Mouse (Mus musculus) thymus, postnatal 4 days (tissue): ENCODE measurements around the gene Plcl2.
A peak's percentile ranks its signal among the peaks of the same experiment; 100 is the strongest.
"Not testable (repeated sequence)": the region's sequence is repeated elsewhere in the genome, so short reads cannot be mapped to it uniquely, and the experiment has no call there.

Experiments
- DNase-seq: peaks from one replicate; pipeline ENCODE4 v3.0.0; 2021

Gene Plcl2

GRCm38 (mm10) chr17:50500806-50501205 lies 8.4 kb upstream of the Plcl2 start:
- DNase-seq: no peak

DNA sequence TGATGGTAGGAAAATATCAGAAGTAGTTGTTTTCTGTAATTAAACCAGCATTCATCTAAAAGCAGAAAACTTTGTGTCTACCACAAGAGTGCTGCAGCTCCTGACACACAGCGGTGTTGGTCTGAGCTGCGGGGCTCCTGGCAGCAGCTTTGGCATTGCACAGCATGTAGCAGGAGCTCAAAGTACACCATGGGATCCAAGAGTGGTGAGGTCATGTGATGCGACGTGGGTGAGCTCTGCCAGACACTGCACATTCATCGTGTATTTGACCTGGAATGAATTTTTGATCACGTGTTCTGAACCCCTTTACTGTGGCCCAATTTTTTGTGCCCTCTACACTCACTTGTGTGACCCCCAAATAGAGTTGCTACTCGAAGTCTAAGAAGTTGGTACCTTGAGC lies 6.1 kb upstream of the Plcl2 start:
- DNase-seq: no peak

DNA sequence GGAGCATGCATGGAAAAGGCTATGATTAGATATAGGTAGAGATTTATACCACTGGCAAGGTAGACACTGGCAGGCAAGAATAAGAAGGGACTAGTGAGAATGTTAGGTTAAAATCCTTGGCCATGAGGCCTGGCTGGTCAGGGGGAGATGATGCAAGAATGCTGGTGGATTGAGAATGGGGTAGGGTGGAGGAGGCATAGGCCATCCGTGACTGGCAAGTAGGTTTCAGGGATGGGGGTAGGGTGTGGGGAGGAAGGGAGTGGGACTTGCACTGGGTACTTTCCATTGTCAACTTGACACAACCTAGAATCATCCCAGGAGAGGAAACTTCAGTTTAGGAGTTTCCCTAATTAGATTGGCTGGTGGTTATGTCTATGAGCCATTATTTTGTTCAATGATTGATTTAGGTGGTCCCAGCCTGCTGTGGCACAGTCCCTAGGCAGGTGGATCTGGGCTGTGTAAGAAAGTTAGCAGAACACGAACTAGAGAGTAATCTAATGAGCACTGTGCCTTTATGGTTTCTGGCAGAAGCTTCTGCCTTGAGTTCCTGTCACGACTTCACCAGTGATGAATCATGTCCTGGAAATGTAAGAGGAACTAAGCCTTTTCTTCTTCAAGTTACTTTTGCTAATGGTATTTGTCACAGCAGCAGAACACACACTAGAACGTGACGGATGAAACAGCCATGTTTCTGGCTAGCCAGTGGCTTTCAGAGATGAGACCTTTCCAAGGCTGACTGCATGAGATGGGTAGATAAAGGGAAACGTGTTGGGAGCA lies 4.9 kb upstream of the Plcl2 start:
- DNase-seq: no peak

DNA sequence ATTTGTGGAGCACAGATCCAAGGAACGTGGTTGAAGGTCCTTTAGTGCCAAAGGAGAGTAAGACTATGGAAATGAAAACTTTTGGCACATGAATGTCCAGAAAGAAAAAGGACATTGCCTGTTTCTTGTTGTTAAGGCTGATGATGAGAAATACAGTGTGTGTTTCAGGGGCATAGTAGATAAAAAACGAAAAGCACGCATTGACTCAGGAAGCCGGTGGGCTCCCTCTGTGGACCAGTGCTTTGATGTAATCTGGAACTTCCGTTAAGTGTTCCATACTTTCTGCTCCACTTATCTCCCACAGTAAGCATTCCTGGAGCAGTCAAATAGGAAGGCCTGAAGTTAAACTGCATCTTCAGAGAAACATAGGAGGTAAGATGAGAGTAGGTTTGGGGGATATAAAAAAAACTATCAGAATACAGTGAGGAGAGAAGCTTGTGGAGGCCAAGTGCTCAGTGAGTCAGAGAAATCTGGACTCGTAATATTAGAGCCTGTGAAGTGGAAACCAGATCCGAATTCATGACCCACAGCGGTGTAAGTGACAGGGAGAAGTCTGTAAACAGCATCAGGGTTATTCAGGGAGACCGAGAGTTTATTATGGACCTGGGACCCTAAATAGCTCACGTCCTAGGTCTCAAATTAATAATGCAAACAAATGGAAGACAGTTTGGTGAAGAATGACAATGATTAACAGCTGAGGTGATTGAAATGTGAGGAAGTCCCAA lies 3.1 kb upstream of the Plcl2 start:
- DNase-seq: no peak

DNA sequence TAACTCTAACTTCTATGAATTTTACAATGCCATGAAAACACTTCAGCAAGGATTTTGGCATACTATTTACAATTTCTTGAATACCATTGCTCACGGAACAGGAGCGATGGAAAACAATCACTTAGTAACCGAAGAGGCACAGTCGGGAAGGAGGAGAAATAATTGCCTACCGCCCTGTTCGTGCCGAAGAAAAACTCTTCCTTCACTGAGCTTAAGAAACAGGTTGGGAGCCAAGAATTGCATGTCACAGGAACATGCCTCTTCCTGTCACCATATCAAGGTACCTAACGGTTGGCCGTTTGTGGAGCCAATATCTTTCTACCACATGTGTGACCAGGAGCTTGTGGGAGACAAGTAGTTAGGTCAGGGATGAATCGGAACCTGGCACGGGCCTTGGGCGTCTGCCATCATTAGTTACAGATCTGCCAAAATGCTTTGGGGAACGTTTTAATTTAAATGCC lies 2.3 kb upstream of the Plcl2 start:
- DNase-seq: no peak

- DNase-seq: no peak
Measured at GRCm38 (mm10) chr17:50508055-50508774, 988 bp upstream of the Plcl2 start.

DNA sequence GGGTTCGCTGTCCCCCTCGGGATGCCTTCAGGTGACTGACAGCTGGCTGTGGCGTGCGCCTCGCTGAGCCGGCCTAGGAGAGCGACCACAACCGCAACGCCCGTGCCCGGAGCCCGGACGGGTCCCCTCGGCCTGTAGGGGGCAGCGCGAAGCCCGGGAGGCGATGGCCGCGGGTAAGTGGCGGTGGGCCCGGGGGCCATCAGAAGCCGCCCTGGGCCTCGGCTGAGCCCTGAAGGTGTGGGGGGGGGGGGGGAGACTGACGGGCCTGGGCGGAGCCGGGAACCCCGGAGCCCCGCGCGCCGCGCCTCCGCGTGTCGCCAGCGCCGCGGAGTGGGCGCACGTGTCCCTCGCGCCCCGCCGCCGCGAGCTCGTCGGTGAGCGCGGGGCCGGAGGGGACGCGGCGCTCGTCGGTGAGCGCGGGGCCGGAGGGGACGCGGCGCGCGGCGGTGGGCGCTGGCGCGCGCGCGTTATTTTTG lies 390 bp upstream of the Plcl2 start:
- peak; percentile 82 for DNase-seq

GRCm38 (mm10) chr17:50510279-50510678 lies 1.1 kb downstream of the Plcl2 start:
- DNase-seq: no peak

DNA sequence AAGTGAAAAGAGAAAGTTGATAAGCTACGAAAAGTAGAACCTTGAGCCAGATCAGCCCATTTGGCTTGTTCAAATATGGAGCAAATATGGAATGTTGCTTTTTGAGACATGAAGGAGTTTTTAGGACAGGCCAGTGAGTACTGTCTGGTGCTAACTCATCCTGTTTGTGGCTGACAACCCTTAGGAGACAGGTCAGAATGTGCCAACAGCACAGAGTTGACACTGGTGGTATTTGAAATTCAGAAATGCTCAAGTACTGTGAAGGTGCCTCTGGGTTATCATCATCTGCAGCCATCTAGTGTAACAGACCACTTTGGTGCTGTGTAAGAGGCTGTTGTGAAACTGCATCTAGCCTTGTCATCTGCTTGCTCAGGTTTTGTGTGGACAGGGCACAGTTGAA lies 1.5 kb downstream of the Plcl2 start:
- DNase-seq: no peak

GRCm38 (mm10) chr17:50512222-50512621 lies 3.0 kb downstream of the Plcl2 start:
- DNase-seq: no peak

GRCm38 (mm10) chr17:50512841-50513240 lies 3.6 kb downstream of the Plcl2 start:
- no peak for DNase-seq

GRCm38 (mm10) chr17:50513376-50513775 lies 4.2 kb downstream of the Plcl2 start:
- DNase-seq: no peak

GRCm38 (mm10) chr17:50514012-50514411 lies 4.8 kb downstream of the Plcl2 start:
- DNase-seq: no peak

GRCm38 (mm10) chr17:50515926-50516325 lies 6.7 kb downstream of the Plcl2 start:
- DNase-seq: no peak

DNA sequence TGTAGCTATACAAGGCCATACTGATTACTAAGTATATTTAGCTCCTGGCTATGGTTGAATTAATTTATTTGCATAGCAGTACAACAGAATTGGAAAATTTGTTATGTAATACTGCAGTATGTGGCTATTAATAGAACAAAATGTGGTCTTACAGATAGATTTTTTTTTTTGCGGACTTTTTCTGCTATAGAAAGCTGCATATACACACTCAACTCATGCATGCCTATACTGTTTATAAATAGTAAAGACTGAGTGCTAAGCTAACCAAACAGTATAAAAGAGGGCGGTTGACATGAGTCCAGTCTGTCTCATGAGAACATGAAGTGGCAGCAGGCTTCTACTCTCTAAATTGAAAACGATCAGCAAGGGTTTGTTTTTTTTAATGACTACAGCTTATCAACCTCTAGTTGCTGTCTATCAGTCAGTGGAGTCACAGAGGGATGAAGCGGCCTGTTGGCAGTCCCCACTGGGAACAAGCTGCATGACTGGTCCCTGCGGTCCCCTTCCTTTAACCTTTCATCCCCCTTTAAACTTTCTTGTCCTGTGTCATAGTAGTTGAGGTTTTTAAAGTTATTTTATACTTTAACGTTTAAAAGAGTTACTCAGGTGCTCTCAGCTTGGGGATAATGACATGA lies 8.7 kb downstream of the Plcl2 start:
- DNase-seq: no peak

DNA sequence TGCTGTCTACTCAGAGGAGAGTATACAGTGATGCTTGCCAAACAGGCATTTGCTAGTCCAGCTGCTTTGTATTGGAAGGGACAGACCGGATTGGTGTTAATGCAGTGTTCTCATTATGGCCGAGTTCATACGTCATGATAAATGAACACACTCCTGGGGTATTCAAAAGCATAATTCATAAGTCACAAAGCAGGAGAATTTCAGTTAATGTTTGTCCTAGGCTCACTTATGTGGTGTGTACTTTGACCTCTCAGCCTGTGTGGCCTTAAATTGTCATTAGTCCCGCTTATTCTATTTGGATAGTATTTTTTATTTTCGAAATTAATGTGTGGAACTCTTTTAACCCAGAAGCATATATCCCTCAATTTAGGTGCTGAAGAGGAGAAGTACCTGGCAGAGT lies 10.4 kb downstream of the Plcl2 start:
- DNase-seq: no peak

GRCm38 (mm10) chr17:50522473-50523083 lies 13.4 kb downstream of the Plcl2 start:
- DNase-seq: no peak

- DNase-seq: peak; percentile 38
Measured at GRCm38 (mm10) chr17:50524970-50525369, 15.8 kb downstream of the Plcl2 start.

DNA sequence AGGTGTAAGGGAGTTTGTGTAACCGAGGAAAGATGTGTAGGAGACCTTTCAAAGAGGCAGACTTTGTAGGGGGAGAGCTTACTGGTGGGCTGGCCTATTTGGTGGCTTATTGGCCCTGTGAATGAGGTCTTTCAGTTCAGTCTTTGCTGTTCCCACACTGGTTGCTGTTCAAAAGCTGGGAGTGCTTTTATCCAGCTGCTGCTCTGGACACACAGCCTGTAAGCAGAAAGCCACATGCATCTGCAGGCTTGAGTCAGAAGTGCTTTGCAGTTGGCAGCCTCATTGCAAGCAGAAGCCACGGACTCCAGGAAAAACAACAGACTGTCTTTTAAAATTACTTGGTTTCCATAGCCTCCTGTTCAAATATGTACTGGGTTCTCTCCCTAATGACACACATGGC lies 16.6 kb downstream of the Plcl2 start:
- DNase-seq: no peak

DNA sequence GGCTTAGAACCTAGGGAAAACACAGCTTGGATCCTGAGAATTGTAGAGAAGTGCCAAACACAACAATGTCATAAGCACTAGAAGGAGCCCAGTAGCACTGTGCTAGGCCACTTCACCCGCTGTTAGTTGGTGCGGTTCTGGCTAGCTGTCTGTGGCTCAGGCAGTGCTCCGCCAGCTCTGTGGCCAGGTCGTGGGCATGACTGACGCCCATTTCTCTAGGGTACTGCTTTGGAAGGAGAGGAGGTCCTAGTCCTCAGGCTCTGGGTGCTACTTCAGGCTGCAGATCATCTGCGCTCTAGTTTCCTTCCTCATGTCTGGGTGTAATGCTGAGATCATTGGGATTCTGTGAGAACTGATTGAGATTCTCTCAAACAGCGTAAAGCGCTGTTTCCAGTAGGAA lies 20.9 kb downstream of the Plcl2 start:
- DNase-seq: no peak

DNA sequence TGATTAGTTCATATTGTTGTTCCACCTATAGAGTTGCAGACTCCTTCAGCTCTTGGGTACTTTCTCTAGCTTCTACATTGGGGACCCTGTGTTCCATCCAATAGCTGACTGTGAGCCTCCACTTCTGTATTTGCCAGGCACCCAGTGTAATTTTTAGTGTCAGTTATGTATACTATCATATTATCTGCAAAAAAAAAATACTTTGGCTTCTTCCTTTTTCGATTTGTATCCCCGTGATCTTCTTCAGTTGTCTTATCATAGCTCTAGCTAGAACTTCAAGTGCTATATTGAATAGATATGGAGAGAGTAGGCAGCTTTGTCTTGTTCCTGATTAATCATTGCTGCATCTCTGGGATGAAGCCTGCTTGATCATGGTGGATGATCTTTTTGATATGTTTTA lies 25.7 kb downstream of the Plcl2 start:
- not testable (repeated sequence) for DNase-seq

DNA sequence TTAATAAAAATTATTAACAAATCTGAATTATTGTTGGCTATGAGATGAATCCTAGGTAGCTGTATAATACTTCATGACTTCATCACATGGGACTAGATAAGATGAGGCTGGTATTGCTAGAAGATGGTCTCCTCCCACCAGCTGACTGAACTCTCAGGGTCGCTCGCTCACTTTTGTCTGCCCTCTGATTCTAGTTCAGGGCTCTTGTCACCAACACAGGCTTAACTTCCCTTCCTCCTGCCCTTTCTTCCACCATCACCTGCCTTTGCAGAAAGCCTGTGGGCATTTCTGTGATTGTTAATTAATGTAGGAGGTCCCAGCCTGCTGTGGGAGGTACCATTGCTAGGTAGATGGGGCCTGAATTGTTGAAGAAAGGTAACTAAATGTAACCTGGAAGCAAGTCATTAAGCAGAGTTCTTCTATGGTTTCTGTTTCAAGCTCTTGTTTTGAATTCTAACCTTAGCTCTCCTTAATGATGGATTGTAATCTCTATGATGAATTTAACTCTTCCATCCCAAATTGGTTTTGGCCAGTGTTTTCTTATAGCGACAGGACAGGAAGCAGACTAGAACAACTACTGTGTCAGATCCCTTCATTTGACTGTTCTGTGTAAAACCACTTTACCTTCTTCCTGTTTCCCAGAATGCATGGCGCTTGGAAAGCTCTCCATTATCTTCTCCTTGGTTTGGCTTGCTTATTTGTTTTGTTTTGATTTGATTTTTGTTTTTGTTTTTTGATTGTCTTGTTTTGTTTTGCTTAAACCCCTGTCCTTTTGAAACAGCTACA lies 27.4 kb downstream of the Plcl2 start:
- DNase-seq: no peak
